Mouse (Mus musculus) neutrophil, adult 83 days (primary cell): ENCODE results near the gene Tex26. TPM values are rescaled to one million over a fixed set of nuclear protein-coding genes. Genes with fewer than 3 reads are reported as not detected.

Source experiments
- total RNA-seq, 2 experiments: library from RNA; stranded (reverse); gene quantifications; one replicate each; pipeline ENCODE4 v1.2.4; 2023

Tex26 gene
- not detected for total RNA-seq

DNA sequence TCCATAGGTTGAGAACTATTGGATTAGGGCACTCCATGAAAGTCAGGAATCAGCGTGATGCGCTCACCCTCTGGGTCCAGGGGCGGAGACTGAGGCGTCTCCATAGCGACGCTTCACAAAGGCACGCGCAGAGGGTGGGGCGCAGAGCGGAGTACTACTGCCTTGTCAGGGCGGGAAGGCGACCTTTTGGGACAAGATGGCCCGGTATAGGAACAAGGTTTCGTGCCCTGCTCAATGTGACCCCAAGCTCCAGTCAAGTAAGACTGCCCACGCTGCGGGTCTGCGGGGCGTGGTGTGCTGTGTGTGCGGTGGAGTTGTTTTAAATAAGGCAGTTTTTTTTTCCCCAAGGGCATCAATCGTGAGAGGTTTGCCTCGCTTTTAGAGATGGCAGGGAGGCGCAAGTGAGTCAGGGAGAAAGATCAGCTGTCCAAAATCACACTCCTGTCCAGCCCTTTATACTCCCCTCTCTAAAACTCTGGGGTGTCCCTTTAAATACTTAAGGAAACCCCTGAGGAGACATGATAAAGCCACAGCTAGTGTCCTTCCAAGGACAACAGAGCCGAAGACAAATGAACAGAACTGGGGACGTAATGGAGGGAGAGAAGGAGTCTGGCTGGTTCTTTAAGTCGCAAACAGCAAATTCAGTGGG is at the start of gene Tex26:
Tex26 (plus strand) TSS at position 130 of the 649 bp plus-strand sequence.

DNA sequence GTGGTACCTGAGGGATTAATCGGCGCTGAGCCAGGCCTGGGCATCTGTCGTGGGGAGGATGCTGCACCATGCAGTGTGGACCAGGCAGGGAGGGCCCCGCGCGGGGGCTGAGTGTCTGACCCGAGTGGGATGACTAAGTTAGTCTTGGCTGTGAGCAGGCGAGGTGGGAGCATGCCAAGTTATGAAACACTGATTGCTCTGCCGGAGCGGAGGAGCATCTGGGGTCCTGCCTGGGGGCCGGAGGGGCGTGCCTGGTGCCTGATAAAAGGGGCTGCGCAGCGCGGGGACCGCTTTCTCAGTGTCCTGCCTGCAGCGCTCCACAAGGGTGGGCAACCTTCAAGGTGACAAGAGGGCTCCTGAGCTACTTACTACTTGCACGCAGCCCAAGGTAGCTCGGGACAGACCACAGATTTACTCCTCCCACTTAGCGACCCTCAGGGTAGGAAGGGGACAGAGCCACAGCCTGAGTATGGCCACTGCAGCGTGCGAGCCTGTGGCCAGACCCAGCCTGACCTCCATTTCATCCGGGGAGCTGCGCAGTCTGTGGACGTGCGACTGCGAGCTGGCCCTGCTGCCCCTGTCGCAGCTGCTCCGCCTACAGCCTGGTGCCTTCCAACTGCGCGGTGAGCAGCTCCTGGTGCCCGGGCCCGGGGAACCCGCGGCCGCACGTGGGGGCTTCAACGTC is 27.8 kb upstream of the Tex26 start, which contains the start of gene Medag:
Medag (plus strand) TSS at position 241 of the 685 bp plus-strand sequence.

Other genes with a start within 250 kb of the Tex26 start
- gene Alox5ap, start 174.9 kb upstream of the Tex26 start, total RNA-seq: 1,000 to 10,000 TPM; 1,369 to 1,492 TPM
- gene Medag, start 27.9 kb upstream of the Tex26 start, total RNA-seq: not detected
- gene Wdr95, start 89.0 kb downstream of the Tex26 start, total RNA-seq: not detected
- gene Hsph1, start 196.7 kb downstream of the Tex26 start, total RNA-seq: 10 to 100 TPM; 30.8 to 47.1 TPM
- 1 to 10 TPM; 4.5 to 5.0 TPM for gene B3glct, start 238.6 kb downstream of the Tex26 start, total RNA-seq